Mouse (Mus musculus): ENCODE data around the gene Eif4a3. TPM values are rescaled to one million over a fixed set of nuclear protein-coding genes. Genes with fewer than 3 reads are reported as not detected.

The Eif4a3 gene
- polyA plus RNA-seq (2017; shearing (Covaris generic)): 281 TPM

GRCm38 (mm10) chr11:119299391-119300245 lies at the start of gene Eif4a3:
Gene Eif4a3, minus strand, starts transcription at chr11:119300089.

GRCm38 (mm10) chr11:119307658-119307867 lies 7.7 kb upstream of the Eif4a3 start, which contains the start of gene Card14:
Gene Card14, plus strand, starts transcription at chr11:119307768.

GRCm38 (mm10) chr11:119267768-119268556 lies 31.9 kb downstream of the Eif4a3 start, which contains the start of gene Gaa:
Gene Gaa, plus strand, starts transcription at chr11:119267887.

Other genes with a start within 250 kb of the Eif4a3 start
- 72.5 TPM for gene Cbx4, start 213.9 kb downstream of the Eif4a3 start, polyA plus RNA-seq (2017; shearing (Covaris generic))
- gene Tbc1d16, start 71.6 kb downstream of the Eif4a3 start, polyA plus RNA-seq (2017; shearing (Covaris generic)): not detected
- 0.78 TPM for gene Ccdc40, start 71.5 kb downstream of the Eif4a3 start, polyA plus RNA-seq (2017; shearing (Covaris generic))
- gene Gaa, start 32.2 kb downstream of the Eif4a3 start, polyA plus RNA-seq (2017; shearing (Covaris generic)): 40.6 TPM
- not detected for gene Card14, start 7.7 kb upstream of the Eif4a3 start, polyA plus RNA-seq (2017; shearing (Covaris generic))
- 8.5 TPM for gene Sgsh, start 55.4 kb upstream of the Eif4a3 start, polyA plus RNA-seq (2017; shearing (Covaris generic))
- gene Slc26a11, start 55.5 kb upstream of the Eif4a3 start, polyA plus RNA-seq (2017; shearing (Covaris generic)): 45.3 TPM
- 10.2 TPM for gene Rnf213, start 93.0 kb upstream of the Eif4a3 start, polyA plus RNA-seq (2017; shearing (Covaris generic))
- 14.4 TPM for gene Endov, start 191.3 kb upstream of the Eif4a3 start, polyA plus RNA-seq (2017; shearing (Covaris generic))
- not detected for gene Nptx1, start 247.7 kb upstream of the Eif4a3 start, polyA plus RNA-seq (2017; shearing (Covaris generic))